Mouse (Mus musculus) forebrain, embryonic 13.5 days (tissue): ENCODE measurements around the gene Rab44. TPM values are rescaled to one million over a fixed set of nuclear protein-coding genes. Genes with fewer than 3 reads are reported as not detected.
A peak's percentile ranks its signal among the peaks of the same experiment; 100 is the strongest.

ENCODE experiments used
- ATAC-seq: fragments of 200-750 bp; cut with Nextera tagmentation; 2 replicates; pipeline ENCODE4 v1.8.0; 2017
- H3K27ac ChIP-seq: fragments of 300-500 bp; sonication (generic); 2 replicates; pipeline ENCODE4 v1.5.1; 2015; ENCODE audit warnings: inconsistent platforms, mild to moderate bottlenecking, moderate library complexity
- H3K27me3 ChIP-seq: fragments of 300-500 bp; sonication (generic); 2 replicates; pipeline ENCODE4 v1.6.1; 2015; ENCODE audit warnings: mild to moderate bottlenecking, inconsistent platforms
- H3K36me3 ChIP-seq: fragments of 300-500 bp; sonication (generic); 2 replicates; pipeline ENCODE4 v1.6.1; 2015; ENCODE audit warnings: mild to moderate bottlenecking, inconsistent platforms; ENCODE audit not compliant: poor library complexity, severe bottlenecking
- H3K4me1 ChIP-seq: fragments of 300-500 bp; sonication (generic); 2 replicates; pipeline ENCODE4 v1.6.1; 2015; ENCODE audit warnings: inconsistent platforms
- H3K4me2 ChIP-seq: fragments of 300-500 bp; sonication (generic); 2 replicates; pipeline ENCODE4 v1.6.1; 2015; ENCODE audit warnings: inconsistent platforms, mild to moderate bottlenecking, moderate library complexity
- H3K4me3 ChIP-seq: fragments of 300-500 bp; sonication (generic); 2 replicates; pipeline ENCODE4 v1.5.1; 2015; ENCODE audit warnings: mild to moderate bottlenecking, inconsistent platforms
- H3K9ac ChIP-seq: fragments of 300-500 bp; sonication (generic); 2 replicates; pipeline ENCODE4 v1.6.1; 2015; ENCODE audit warnings: mild to moderate bottlenecking, inconsistent platforms
- H3K9me3 ChIP-seq: fragments of 300-500 bp; sonication (generic); replicated peaks from 2 replicates; pipeline ENCODE4 v1.6.1; 2016; ENCODE audit warnings: inconsistent platforms
- WGBS: fragments of 180-500 bp; shearing (Covaris S2); methylation state at CpG from one replicate; pipeline ENCODE4 v1.1.7; 2015; 5-methylcytosine and 5-hydroxymethylcytosine counted together
- polyA plus RNA-seq: library from polyadenylated mRNA; unstranded; fragments of >200 nt; fragmentation: Nextera tagmentation; extraction: Ambion mirVana; gene quantifications from 2 replicates; pipeline ENCODE4 v1.2.1, GENCODE M21; 2015

Rab44 gene
- polyA plus RNA-seq, 1 experiment from 2014 or later = not detected

- peaks cover 23% of the 10 kb centered on the region for H3K27me3 ChIP-seq
- H3K9ac ChIP-seq = 0 out of 2 replicates have a peak overlapping the region, but pooled peaks have one; percentile 34
- H3K4me3 ChIP-seq = peak overlapping the region; percentile 12
- H3K9me3 ChIP-seq = no peaks in the 10 kb centered on the region
- 0 out of 2 replicates have a peak, but pooled peaks have one; percentile 45 for ATAC-seq
- H3K36me3 ChIP-seq = no peaks in the 10 kb centered on the region
- WGBS = 19% methylated on average over 14 of the region's 14 CpGs
- peaks cover 39% of the 10 kb centered on the region for H3K4me1 ChIP-seq
- H3K4me2 ChIP-seq = peak overlapping the region; percentile 53
- no peak overlapping the region for H3K27ac ChIP-seq
Observed at GRCm38 (mm10) chr17:29077786-29078509, 36.0 kb upstream of the Rab44 start.

- no peak for ATAC-seq
Observed at GRCm38 (mm10) chr17:29078519-29079383, 35.2 kb upstream of the Rab44 start.

GRCm38 (mm10) chr17:29080758-29081617, 33.0 kb upstream of the Rab44 start:
- Histone ChIP-seq H3K4me2 (peak overlapping the region; percentile 33), H3K27me3 (peaks cover 22% of the 10 kb centered on the region), H3K9ac (no peak overlapping the region), H3K9me3 (no peaks in the 10 kb centered on the region), H3K36me3 (no peaks in the 10 kb centered on the region), H3K4me3 (no peak overlapping the region), H3K4me1 (peaks cover 35% of the 10 kb centered on the region), H3K27ac (no peak overlapping the region)
- ATAC-seq = peak; percentile 41; the same call in 1 of the 2 replicates
- 5% methylated on average over 23 of the region's 23 CpGs for WGBS

More at GRCm38 (mm10) chr17:29078519-29079383, 35.2 kb upstream of the Rab44 start:
- peak overlapping the region; percentile 12 for H3K4me3 ChIP-seq
- H3K9me3 ChIP-seq = no peaks in the 10 kb centered on the region
- H3K9ac ChIP-seq = 0 out of 2 replicates have a peak overlapping the region, but pooled peaks have one; percentile 34
- no peaks in the 10 kb centered on the region for H3K36me3 ChIP-seq
- H3K27me3 ChIP-seq = peaks cover 23% of the 10 kb centered on the region
- WGBS = 5% methylated on average over 25 of the region's 25 CpGs
- peak overlapping the region; percentile 53 for H3K4me2 ChIP-seq
- peaks cover 35% of the 10 kb centered on the region for H3K4me1 ChIP-seq
- no peak overlapping the region; the same call in 1 of the 2 replicates for H3K27ac ChIP-seq

GRCm38 (mm10) chr17:29081618-29082381, 32.1 kb upstream of the Rab44 start:
- Histone ChIP-seq H3K36me3 (no peaks in the 10 kb centered on the region), H3K9ac (no peak overlapping the region), H3K4me2 (peak overlapping the region; percentile 33), H3K27ac (0 out of 2 replicates have a peak overlapping the region, but pooled peaks have one; percentile 31), H3K27me3 (peaks cover 22% of the 10 kb centered on the region), H3K9me3 (no peaks in the 10 kb centered on the region), H3K4me1 (peaks cover 35% of the 10 kb centered on the region), H3K4me3 (no peak overlapping the region)
- ATAC-seq = no peak
- 4% methylated on average over 21 of the region's 21 CpGs for WGBS

- Histone ChIP-seq H3K9me3 (no peaks in the 10 kb centered on the region), H3K27me3 (peaks cover 22% of the 10 kb centered on the region), H3K4me1 (peaks cover 26% of the 10 kb centered on the region), H3K36me3 (no peaks in the 10 kb centered on the region), H3K27ac (no peak overlapping the region), H3K4me3 (no peak overlapping the region), H3K4me2 (no peak overlapping the region), H3K9ac (no peak overlapping the region)
- no peak for ATAC-seq
- WGBS = 93% methylated on average over 8 of the region's 8 CpGs
Observed at GRCm38 (mm10) chr17:29083586-29083985, 30.4 kb upstream of the Rab44 start.

GRCm38 (mm10) chr17:29084656-29085055, 29.3 kb upstream of the Rab44 start:
- Histone ChIP-seq H3K9ac (no peak overlapping the region), H3K9me3 (no peaks in the 10 kb centered on the region), H3K36me3 (no peaks in the 10 kb centered on the region), H3K4me1 (peaks cover 20% of the 10 kb centered on the region), H3K27ac (no peak overlapping the region), H3K4me3 (no peak overlapping the region), H3K27me3 (peaks cover 20% of the 10 kb centered on the region), H3K4me2 (no peak overlapping the region)
- 91% methylated on average over 7 of the region's 7 CpGs for WGBS
- ATAC-seq = no peak

- no peak overlapping the region for H3K4me2 ChIP-seq
Observed at GRCm38 (mm10) chr17:29085266-29085665, 28.7 kb upstream of the Rab44 start.

GRCm38 (mm10) chr17:29086916-29087315, 27.0 kb upstream of the Rab44 start:
- H3K9ac ChIP-seq = no peak overlapping the region
- peaks cover 4% of the 10 kb centered on the region; the same call in 1 of the 2 replicates for H3K4me1 ChIP-seq
- no peak overlapping the region for H3K27ac ChIP-seq
- no peak overlapping the region for H3K4me2 ChIP-seq
- ATAC-seq = no peak
- no peaks in the 10 kb centered on the region for H3K9me3 ChIP-seq
- 75% methylated on average over 4 of the region's 4 CpGs for WGBS
- H3K36me3 ChIP-seq = no peaks in the 10 kb centered on the region
- H3K4me3 ChIP-seq = no peak overlapping the region
- H3K27me3 ChIP-seq = peaks cover 11% of the 10 kb centered on the region; the same call in 1 of the 2 replicates

More at GRCm38 (mm10) chr17:29085266-29085665, 28.7 kb upstream of the Rab44 start:
- H3K4me1 ChIP-seq = peaks cover 20% of the 10 kb centered on the region
- peaks cover 20% of the 10 kb centered on the region for H3K27me3 ChIP-seq
- no peak overlapping the region for H3K9ac ChIP-seq
- 83% methylated on average over 10 of the region's 10 CpGs for WGBS
- H3K9me3 ChIP-seq = no peaks in the 10 kb centered on the region
- no peaks in the 10 kb centered on the region for H3K36me3 ChIP-seq
- H3K27ac ChIP-seq = no peak overlapping the region
- no peak overlapping the region for H3K4me3 ChIP-seq
- no peak for ATAC-seq

- Histone ChIP-seq H3K27me3 (peaks cover 24% of the 10 kb centered on the region), H3K4me1 (peaks cover 20% of the 10 kb centered on the region), H3K4me2 (no peak within 1 kb of the TSS), H3K27ac (no peak within 1 kb of the TSS), H3K36me3 (no peaks in the 10 kb centered on the region), H3K4me3 (no peak within 1 kb of the TSS), H3K9me3 (no peaks in the 10 kb centered on the region), H3K9ac (no peak within 1 kb of the TSS)
- WGBS = 76% methylated on average over 3 of the region's 3 CpGs
- no peak for ATAC-seq
Observed at GRCm38 (mm10) chr17:29090776-29091175, 23.2 kb upstream of the Rab44 start, which contains the start of gene Cdkn1a. Gene Cdkn1a (plus strand): TSS chr17:29090976.

GRCm38 (mm10) chr17:29091348-29091944, 22.5 kb upstream of the Rab44 start:
- Histone ChIP-seq H3K9me3 (no peaks in the 10 kb centered on the region), H3K36me3 (no peaks in the 10 kb centered on the region), H3K4me2 (no peak overlapping the region), H3K27ac (no peak overlapping the region), H3K27me3 (peaks cover 26% of the 10 kb centered on the region), H3K4me3 (no peak overlapping the region), H3K4me1 (peaks cover 20% of the 10 kb centered on the region), H3K9ac (no peak overlapping the region)
- WGBS = 52% methylated on average over 6 of the region's 6 CpGs
- ATAC-seq = no peak
